Mouse (Mus musculus): ENCODE results near the gene Dnajc11. TPM values are rescaled to one million over a fixed set of nuclear protein-coding genes. Genes with fewer than 3 reads are reported as not detected.
A peak's percentile ranks its signal among the peaks of the same experiment; 100 is the strongest.

Gene Dnajc11
- polyA plus RNA-seq, 1 experiment: 45.5 TPM

DNA sequence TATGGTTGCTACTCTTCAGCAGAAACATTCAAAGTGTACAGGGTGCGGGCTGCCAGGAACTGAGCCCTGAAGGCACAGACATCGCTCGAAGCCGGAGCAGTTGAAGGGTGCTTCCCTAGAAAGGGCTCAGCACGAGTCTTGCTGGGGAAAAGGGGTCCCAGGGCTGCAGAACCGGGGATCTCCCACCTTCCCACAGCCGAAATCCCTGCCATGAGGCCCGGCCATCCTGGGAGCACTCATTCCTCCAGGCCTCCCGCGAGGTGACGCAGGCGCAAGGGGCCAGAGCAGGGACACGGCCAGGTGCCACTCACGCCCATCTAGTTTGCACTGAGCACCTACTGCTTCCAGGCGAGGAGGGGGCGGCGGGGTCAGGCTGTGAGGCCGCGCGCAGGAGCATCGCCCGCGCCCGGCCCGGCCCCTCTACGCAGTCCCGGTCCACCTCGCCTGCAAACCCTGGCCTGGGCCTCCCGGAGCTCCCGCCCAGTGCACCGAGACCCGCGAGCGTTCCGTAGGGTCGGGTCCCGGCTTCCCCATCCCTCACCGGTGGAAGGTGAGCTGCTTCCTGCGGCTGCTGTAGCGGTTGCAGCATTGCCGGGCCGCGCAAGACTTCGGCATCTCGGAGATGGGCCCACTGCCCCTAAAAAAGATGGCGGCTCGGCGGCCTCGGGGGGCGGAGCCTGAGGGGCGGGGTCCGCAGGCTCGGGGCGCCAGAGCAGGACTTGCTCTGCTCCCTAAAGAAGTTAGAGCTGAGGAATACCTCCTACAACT, 55.0 kb downstream of the Dnajc11 start, which contains the start of gene Thap3:
Gene Thap3, minus strand, starts transcription at position 656 of the 768 bp plus-strand sequence.
- H3K36me3 ChIP-seq (ENCODE audit: control insufficient read depth, insufficient read depth): peaks cover 5% of the 10 kb centered on the region
- TF ChIP-seq POLR2AphosphoS2 (IDR thresholded peaks at IDR 0.05; ENCODE audit: insufficient read length, low read depth): no peak
- no peak for TF ChIP-seq E2F4 (IDR thresholded peaks at IDR 0.05; ENCODE audit: insufficient read depth)
- TF ChIP-seq USF1 (IDR thresholded peaks at IDR 0.05; ENCODE audit: low read depth): no peak
- TF ChIP-seq MYOG (IDR thresholded peaks at IDR 0.05; ENCODE audit: control insufficient read depth in 1 of 3, insufficient read depth in 1 of 3, insufficient read length in 2 of 3, low read depth in 2 of 3): no peak
- no peak for TF ChIP-seq SRF (IDR thresholded peaks at IDR 0.05; ENCODE audit: control insufficient read depth, insufficient read length, low read depth)
- no peak for TF ChIP-seq TCF12 (IDR thresholded peaks at IDR 0.05; ENCODE audit: insufficient read depth, poor library complexity, severe bottlenecking)
- no peak for TF ChIP-seq TCF3 (IDR thresholded peaks at IDR 0.05; ENCODE audit: insufficient read length, low read depth)
- TF ChIP-seq POLR2A (IDR thresholded peaks at IDR 0.05; ENCODE audit: insufficient read length, low read depth): peak; percentile 60
- H3K4me2 ChIP-seq (ENCODE audit: low read depth): peak within 1 kb of the TSS; percentile 79

DNA sequence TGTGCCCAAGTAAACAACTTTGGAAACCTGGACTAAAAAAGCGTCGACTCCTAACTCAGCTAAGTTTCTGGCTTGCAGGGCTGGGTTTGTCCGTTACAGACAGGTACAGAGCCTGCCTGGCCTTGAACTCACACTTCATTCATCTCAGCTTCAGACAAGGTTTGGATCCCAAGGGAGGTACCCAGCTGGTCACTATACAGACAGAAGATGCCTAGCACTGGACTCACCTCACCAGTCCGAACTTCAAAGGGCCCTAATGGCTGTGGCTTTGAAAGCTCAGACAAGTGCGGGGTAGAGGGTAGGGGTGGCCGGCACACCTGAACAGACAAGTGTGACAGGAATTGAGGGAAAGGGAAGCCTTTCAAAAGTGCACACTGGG, 55.6 kb downstream of the Dnajc11 start:
- TF ChIP-seq TCF3 (IDR thresholded peaks at IDR 0.05; ENCODE audit: insufficient read length, low read depth) (no peak), POLR2AphosphoS2 (IDR thresholded peaks at IDR 0.05; ENCODE audit: insufficient read length, low read depth) (no peak), POLR2A (IDR thresholded peaks at IDR 0.05; ENCODE audit: insufficient read length, low read depth) (no peak), MYOD1 (IDR thresholded peaks at IDR 0.05; ENCODE audit: control insufficient read depth in 1 of 3, insufficient read length in 2 of 3, low read depth in 2 of 3) (no peak), MYOG (IDR thresholded peaks at IDR 0.05; ENCODE audit: control insufficient read depth in 1 of 3, insufficient read depth in 1 of 3, insufficient read length in 2 of 3, low read depth in 2 of 3) (no peak), CEBPB (IDR thresholded peaks at IDR 0.05; ENCODE audit: insufficient read depth, poor library complexity, severe bottlenecking) (no peak), MAX (IDR thresholded peaks at IDR 0.05; ENCODE audit: low read depth) (no peak), REST (IDR thresholded peaks at IDR 0.05; ENCODE audit: insufficient read depth, insufficient read length) (no peak), E2F4 (IDR thresholded peaks at IDR 0.05; ENCODE audit: insufficient read depth) (no peak), USF1 (IDR thresholded peaks at IDR 0.05; ENCODE audit: low read depth) (no peak), SRF (IDR thresholded peaks at IDR 0.05; ENCODE audit: control insufficient read depth, insufficient read length, low read depth) (no peak), TCF12 (IDR thresholded peaks at IDR 0.05; ENCODE audit: insufficient read depth, poor library complexity, severe bottlenecking) (no peak)

More for the DNA sequence above, 55.0 kb downstream of the Dnajc11 start, which contains the start of gene Thap3:
- H3K27me3 ChIP-seq (ENCODE audit: control insufficient read depth, insufficient read depth, insufficient read length): no peaks in the 10 kb centered on the region
- peak within 1 kb of the TSS; percentile 69 for H3K4me3 ChIP-seq
- H3K79me2 ChIP-seq (ENCODE audit: control insufficient read depth, insufficient read depth): peaks cover 17% of the 10 kb centered on the region
- H3ac ChIP-seq (ENCODE audit: control insufficient read depth, insufficient read length): peak within 1 kb of the TSS; percentile 86

DNA sequence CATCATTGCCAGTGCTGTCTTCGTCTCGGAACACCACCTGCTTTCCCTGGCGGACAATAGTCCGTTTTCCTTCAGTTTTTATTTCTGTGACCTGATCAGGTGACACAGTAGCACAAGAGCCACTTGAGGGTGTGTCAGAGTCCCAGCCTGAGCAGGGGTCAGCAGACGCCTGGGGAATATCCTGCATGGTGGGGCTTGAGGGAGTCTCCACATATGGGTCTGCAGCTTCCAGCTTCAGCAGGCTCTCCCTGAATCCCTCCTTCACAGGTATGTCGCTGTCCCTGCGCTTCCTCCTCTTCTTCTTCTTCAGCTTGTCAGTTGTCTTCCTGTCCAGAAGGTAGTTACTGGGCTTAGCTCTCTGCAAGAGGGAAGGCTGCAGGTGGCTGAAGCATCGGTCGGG, 58.6 kb downstream of the Dnajc11 start:
- no peak for TF ChIP-seq REST (IDR thresholded peaks at IDR 0.05; ENCODE audit: insufficient read depth, insufficient read length)
- no peak for TF ChIP-seq TCF12 (IDR thresholded peaks at IDR 0.05; ENCODE audit: insufficient read depth, poor library complexity, severe bottlenecking)
- no peak for TF ChIP-seq MAX (IDR thresholded peaks at IDR 0.05; ENCODE audit: low read depth)
- TF ChIP-seq E2F4 (IDR thresholded peaks at IDR 0.05; ENCODE audit: insufficient read depth): no peak
- TF ChIP-seq POLR2AphosphoS2 (IDR thresholded peaks at IDR 0.05; ENCODE audit: insufficient read length, low read depth): no peak
- TF ChIP-seq USF1 (IDR thresholded peaks at IDR 0.05; ENCODE audit: low read depth): no peak
- no peak for TF ChIP-seq MYOG (IDR thresholded peaks at IDR 0.05; ENCODE audit: control insufficient read depth in 1 of 3, insufficient read depth in 1 of 3, insufficient read length in 2 of 3, low read depth in 2 of 3)
- no peak for TF ChIP-seq CEBPB (IDR thresholded peaks at IDR 0.05; ENCODE audit: insufficient read depth, poor library complexity, severe bottlenecking)
- no peak for TF ChIP-seq SRF (IDR thresholded peaks at IDR 0.05; ENCODE audit: control insufficient read depth, insufficient read length, low read depth)
- no peak for TF ChIP-seq MYOD1 (IDR thresholded peaks at IDR 0.05; ENCODE audit: control insufficient read depth in 1 of 3, insufficient read length in 2 of 3, low read depth in 2 of 3)
- no peak for TF ChIP-seq TCF3 (IDR thresholded peaks at IDR 0.05; ENCODE audit: insufficient read length, low read depth)
- TF ChIP-seq POLR2A (IDR thresholded peaks at IDR 0.05; ENCODE audit: insufficient read length, low read depth): no peak
- no peak overlapping the region for H3K4me3 ChIP-seq

More for the DNA sequence above, 55.6 kb downstream of the Dnajc11 start:
- peak overlapping the region; percentile 79 for H3K4me2 ChIP-seq (ENCODE audit: low read depth)
- peak overlapping the region; percentile 69 for H3K4me3 ChIP-seq
- peaks cover 23% of the 10 kb centered on the region for H3K79me2 ChIP-seq (ENCODE audit: control insufficient read depth, insufficient read depth)
- H3K27me3 ChIP-seq (ENCODE audit: control insufficient read depth, insufficient read depth, insufficient read length): no peaks in the 10 kb centered on the region
- H3K36me3 ChIP-seq (ENCODE audit: control insufficient read depth, insufficient read depth): peaks cover 5% of the 10 kb centered on the region
- peak overlapping the region; percentile 86 for H3ac ChIP-seq (ENCODE audit: control insufficient read depth, insufficient read length)

DNA sequence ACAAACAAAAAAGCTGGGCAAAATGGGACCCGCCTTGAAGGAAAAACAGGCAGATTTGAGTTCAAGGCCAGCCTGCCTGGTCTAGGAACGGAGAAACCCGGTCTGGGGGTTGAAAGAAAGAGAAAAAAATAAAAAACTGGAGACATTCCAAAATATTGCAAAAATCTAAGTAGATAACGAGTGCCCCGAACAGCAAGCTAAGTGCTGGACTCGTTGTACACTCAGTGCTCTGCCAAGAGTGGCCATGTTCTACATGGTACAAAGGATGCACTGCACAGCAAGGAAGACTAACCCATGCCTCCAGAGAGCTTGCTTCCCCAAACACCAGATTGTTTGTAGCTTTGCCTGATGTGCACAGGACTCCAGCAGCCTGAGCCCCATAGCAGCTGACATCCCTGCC, 59.5 kb downstream of the Dnajc11 start:
- H3K36me3 ChIP-seq (ENCODE audit: control insufficient read depth, insufficient read depth): peaks cover 5% of the 10 kb centered on the region
- H3K27me3 ChIP-seq (ENCODE audit: control insufficient read depth, insufficient read depth, insufficient read length): no peaks in the 10 kb centered on the region
- H3K4me2 ChIP-seq (ENCODE audit: low read depth): no peak overlapping the region
- H3K79me2 ChIP-seq (ENCODE audit: control insufficient read depth, insufficient read depth): peaks cover 32% of the 10 kb centered on the region
- TF ChIP-seq POLR2AphosphoS2 (IDR thresholded peaks at IDR 0.05; ENCODE audit: insufficient read length, low read depth): no peak
- no peak overlapping the region for H3ac ChIP-seq (ENCODE audit: control insufficient read depth, insufficient read length)
- H3K4me3 ChIP-seq: no peak overlapping the region

More for the DNA sequence above, 58.6 kb downstream of the Dnajc11 start:
- Histone ChIP-seq H3K36me3 (ENCODE audit: control insufficient read depth, insufficient read depth) (peaks cover 5% of the 10 kb centered on the region), H3K4me2 (ENCODE audit: low read depth) (no peak overlapping the region), H3ac (ENCODE audit: control insufficient read depth, insufficient read length) (no peak overlapping the region), H3K27me3 (ENCODE audit: control insufficient read depth, insufficient read depth, insufficient read length) (no peaks in the 10 kb centered on the region), H3K79me2 (ENCODE audit: control insufficient read depth, insufficient read depth) (peaks cover 32% of the 10 kb centered on the region)
